Mouse (Mus musculus) lung, postnatal 25 days (tissue): ENCODE measurements at regions not wholly inside any gene's neighbourhood (a gene's known extent, or its start where the extent isn't known, plus 50 kb on each side); places are given as distances from the start of the nearest gene placed in this dataset.

Experiments
- DNase-seq: peaks from one replicate; pipeline ENCODE4 v3.0.0; 2022; ENCODE audit warnings: low spot score

GRCm38 (mm10) chr9:84408260-84409203 is 483.6 kb downstream of the Bckdhb start:
- DNase-seq, result no peak
